Mouse (Mus musculus) testis, postnatal 14 days (tissue): Measurements from ENCODE around the gene Tmub1.

Source experiments
- DNase-seq: peaks from one replicate; pipeline ENCODE4 v3.0.0; 2021; ENCODE audit warnings: low spot score

Tmub1 gene

DNA sequence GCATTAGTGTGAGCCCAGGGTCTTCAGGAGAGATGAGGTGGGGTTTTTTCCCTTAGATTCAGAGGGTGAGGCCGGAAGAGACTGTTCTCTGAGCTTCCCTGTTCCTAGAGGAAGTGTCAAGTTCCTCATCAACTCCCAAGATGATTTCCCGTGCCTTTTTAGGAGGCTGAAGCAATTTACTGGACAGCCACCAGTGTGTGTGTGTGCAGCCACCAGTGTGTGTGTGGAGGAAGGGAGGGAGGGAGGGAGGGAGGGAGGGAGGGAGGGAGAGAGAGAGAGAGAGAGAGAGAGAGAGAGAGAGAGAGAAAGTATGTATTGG is 6.3 kb upstream of the Tmub1 start:
- no peak for DNase-seq

DNA sequence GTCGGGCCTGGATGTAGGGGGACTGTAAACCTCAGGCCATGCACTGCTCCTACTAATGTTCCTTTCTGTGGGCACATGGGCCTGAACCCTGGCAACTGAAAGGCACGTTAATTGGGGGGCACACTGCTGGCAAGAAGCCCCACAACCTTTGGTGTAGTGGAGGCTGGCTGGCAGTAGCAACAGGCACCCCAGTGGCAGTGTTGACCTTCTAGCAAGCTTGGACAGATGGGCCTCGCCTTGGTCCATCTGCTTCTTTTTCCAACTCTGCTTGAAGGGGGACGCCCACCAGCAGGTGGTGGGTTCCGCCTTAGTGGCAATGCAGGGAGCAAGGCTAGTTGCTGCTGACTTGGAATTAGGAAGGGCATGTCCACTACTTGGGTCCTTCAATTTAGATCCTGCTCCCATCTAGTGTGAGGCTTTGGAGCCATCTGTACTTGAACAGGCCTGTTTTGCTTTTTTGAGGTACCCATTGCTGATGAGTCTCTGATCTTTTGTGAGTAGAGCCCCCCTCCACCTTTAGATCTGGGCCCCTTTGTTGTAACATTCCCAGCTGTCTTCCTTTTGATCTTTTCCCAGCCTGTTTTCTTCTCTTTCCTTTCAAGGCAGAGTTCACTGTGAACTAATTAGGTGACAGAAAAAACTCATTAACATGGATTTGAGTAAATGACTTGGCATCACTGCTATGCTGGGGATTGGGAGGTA is 5.8 kb upstream of the Tmub1 start:
- no peak for DNase-seq

GRCm38 (mm10) chr5:24452691-24453233 is 5.1 kb upstream of the Tmub1 start:
- DNase-seq: no peak

DNA sequence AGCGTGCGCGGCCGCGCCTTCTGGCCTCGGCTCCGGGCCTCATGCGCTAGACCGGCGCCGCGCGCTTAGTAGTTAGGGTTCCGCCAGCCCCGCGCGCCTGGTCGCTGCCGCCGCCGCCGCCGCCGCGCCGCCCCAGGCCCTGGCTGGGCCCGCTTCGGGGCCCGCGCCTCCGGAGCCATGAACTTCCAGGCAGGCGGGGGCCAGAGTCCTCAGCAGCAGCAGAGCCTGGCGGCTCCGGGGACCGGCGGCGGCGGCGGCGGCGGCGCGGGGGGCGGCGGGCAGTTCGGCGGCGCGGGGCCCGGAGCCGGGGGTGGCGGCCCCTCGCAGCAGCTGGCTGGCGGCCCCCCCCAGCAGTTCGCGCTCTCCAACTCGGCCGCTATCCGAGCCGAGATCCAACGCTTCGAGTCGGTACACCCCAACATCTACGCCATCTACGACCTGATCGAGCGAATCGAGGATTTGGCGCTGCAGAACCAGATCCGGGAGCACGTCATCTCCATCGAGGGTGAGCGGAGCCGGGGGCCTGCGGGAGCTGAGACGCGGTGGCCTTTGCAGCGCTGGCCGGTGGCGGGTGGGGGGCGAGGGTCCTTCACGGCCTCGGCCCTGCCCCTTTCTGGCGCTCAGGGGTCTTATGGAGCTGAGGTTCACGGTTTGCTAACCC is 4.5 kb upstream of the Tmub1 start, which contains the start of gene Agap3:
TSS of gene Agap3 (plus strand) at position 148 of the 661 bp plus-strand sequence.
- DNase-seq: no peak

DNA sequence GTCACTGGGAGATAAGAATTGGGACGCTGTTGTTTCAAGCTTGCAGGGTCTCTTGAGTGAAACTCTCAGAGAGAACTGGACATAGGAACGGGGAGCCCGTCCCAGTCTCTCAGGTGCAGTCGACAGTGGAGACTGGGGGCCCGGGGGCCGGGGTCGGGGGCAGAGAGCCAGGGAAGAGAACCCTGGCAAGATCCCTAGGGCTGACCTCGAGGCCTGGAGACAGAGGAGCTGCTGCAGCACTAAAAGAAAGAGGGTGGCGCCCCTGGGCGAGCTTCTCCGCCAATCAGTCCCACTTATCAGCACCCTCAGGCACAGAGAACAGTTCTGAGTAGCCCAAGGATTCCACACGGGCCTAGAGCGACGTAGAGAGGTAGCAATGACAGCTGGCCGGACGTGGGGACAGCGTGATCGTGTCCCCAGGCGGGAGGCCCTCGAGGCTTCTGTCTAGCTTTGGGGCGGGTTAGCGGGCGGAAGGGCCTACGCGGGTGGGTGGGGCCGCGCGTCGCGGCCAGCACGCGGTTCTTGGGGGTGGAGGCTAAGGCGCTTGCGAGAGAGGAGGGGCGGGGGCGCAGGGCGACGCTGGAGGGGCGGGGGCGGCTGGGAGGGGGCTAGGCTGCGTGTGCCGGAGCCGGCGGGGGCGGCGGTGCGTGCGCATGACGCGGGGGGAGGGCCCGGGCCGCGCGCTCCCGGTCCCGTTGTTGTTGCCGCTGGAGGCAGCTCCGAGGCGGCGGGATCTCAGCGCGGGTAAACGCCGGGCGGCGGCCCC is 3.8 kb upstream of the Tmub1 start:
- DNase-seq: peak; percentile 85

- DNase-seq: no peak
These were observed 1.0 kb downstream of the Tmub1 start for GRCm38 (mm10) chr5:24446630-24447029.

- no peak for DNase-seq
These were observed 2.1 kb downstream of the Tmub1 start for GRCm38 (mm10) chr5:24445428-24446080.

GRCm38 (mm10) chr5:24444746-24445427 is 2.8 kb downstream of the Tmub1 start, which contains the start of gene Fastk:
TSS of gene Fastk (minus strand) at chr5:24445287.
- peak; percentile 93 for DNase-seq

GRCm38 (mm10) chr5:24443927-24444326 is 3.7 kb downstream of the Tmub1 start:
- no peak for DNase-seq

- no peak for DNase-seq
These were observed 4.5 kb downstream of the Tmub1 start for GRCm38 (mm10) chr5:24443204-24443603.

DNA sequence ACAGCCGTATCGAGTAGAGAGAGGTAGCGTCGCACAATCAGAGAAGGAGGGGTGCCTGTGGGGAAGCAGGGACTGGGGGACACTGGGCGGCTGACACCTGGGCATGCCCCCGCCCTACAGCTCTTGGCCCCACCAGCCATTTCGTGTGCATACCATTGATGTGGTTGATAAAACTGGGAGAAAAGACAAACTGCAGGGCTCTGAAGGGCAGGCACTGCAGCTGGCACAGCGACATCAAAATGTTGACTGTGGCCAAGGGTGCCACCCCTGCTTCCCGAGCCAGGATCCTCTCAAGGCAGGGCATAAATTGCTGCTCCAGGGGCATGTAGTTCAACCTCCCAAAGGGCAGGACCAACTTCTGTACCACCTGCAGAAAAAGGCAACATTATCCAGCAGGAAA is 5.6 kb downstream of the Tmub1 start:
- no peak for DNase-seq

DNA sequence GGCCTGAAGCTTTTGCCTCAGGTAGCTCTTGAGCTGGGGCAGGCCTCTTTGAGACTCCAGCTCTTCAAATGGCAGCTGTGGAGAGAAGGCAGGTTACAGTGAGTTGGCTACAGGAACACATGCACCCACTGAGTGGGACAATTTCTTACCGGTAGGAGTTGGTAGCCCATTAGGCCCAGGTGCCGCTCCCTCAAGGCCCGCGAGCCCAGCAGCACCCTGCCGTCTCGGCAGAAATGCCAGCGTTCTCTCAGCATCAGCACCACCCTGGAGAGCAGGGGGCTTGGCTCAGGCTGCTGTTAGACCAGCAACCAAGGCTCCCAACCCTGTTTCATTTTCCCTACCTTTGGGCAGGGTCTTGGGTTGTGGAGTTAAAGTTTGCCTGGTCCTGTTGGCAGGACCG is 6.5 kb downstream of the Tmub1 start:
- no peak for DNase-seq

GRCm38 (mm10) chr5:24433993-24434392 is 13.7 kb downstream of the Tmub1 start:
- no peak for DNase-seq

DNA sequence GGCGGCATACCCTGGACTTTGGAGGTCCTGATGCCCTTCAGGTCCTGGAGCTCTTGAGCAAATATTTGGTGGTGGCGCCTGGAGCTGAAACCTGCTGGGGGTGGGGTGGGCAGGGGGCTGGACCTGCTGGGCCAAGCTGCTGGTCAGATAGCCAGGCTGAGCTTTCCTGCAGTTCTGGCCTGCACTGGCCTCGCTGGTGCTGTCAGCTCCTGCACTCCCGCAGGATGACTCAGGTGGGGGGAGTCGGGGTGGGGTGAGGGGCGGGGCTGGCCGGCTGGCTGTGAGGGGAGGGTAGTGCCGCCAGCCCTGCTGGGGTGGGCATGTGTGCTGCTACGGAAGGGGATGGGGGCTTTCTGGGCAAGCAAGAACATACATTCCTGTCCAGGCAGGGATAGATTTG is 19.1 kb downstream of the Tmub1 start:
- no peak for DNase-seq

GRCm38 (mm10) chr5:24427981-24428402 is 19.7 kb downstream of the Tmub1 start:
- DNase-seq: no peak

- no peak for DNase-seq
These were observed 20.4 kb downstream of the Tmub1 start for GRCm38 (mm10) chr5:24427285-24427633.

- DNase-seq: no peak
These were observed 20.9 kb downstream of the Tmub1 start for GRCm38 (mm10) chr5:24426556-24427284.

GRCm38 (mm10) chr5:24426037-24426432 is 21.6 kb downstream of the Tmub1 start:
- DNase-seq: peak; percentile 64

DNA sequence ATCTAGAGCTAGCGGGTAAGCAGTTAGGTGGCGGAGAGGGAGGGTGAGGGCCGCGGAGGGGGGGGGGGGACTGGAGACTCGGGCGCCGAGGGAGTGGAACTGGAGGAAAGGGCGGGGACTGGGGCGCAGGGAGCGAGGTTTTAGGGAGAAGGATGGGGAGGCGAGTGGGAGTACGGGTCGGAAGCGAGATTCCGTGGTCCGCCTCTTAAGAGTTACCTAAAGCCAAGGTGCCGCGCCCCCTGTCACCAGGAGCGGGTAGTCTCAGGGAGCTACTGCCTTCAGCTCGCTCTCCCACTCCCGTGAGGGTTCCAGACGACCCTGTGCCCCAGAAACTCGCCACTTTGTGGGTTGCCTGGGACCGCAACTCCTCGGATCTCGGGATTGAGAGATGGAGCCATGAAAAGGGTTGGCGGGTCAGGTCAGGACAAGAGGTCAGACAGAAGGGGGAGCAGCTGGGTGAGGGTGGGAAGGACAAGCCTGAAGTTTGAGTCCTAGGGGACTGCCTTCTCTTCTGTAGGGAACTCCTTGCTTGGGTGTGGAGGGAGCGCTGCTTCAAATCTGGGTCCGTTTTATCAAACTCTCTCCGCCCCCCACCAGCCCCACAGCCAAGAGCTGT is 22.1 kb downstream of the Tmub1 start:
- DNase-seq: peak; percentile 72

GRCm38 (mm10) chr5:24424861-24425411 is 22.7 kb downstream of the Tmub1 start:
- peak; percentile 87 for DNase-seq
